Mouse (Mus musculus) erythroid progenitor cell, adult 5-6 weeks (primary cell): ENCODE measurements at regions not wholly inside any gene's neighbourhood (a gene's known extent, or its start where the extent isn't known, plus 50 kb on each side); places are given as distances from the start of the nearest gene placed in this dataset.
"Not testable (repeated sequence)": the region's sequence is repeated elsewhere in the genome, so short reads cannot be mapped to it uniquely, and the experiment has no call there.

Experiments used
- ATAC-seq: replicated peaks from 2 replicates; pipeline ENCODE4 v1.8.0; 2016; ENCODE audit warnings: moderate number of reproducible peaks, mild to moderate bottlenecking, moderate TSS enrichment, inconsistent platforms; ENCODE audit not compliant: poor library complexity, low FRiP score, severe bottlenecking

DNA sequence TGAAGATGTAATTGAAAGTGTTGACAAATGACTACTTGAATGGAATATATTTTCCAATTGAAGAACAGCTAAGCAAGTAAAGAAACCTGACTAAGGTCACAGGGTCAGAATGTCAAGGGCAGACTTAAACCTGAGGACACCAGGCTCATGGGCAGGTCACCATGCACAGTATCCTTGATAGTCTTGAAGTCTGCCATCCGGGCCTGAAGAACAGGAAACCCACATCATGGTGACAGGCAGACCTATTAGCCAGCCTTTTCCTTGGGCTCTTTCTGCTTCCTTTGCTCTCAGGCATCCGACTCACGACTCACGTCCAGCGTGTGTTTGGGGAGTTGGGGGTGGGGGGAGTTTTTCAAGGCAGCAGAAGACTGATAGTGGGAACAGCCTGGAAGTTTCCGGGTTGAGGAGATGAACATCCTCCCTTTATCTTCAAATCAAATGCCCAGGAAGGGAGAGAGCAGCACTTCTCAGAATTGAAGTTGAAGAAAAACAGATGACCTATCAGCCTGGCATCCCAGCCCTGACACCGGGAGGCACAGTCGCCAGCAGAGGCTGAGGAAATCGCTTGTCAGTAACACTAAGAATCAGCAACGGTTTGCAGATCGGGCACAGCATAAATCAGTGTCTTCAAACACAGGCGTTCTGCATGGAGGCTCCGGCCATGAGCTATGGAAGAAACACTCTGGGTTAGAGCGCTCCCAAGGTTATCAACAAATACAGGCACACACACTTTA, 163.5 kb downstream of the Opa1 start:
- no peak for ATAC-seq

- no peak for ATAC-seq
Measured at GRCm38 (mm10) chr16:29745486-29745885, 166.4 kb downstream of the Opa1 start.

- no peak for ATAC-seq
Measured at GRCm38 (mm10) chr16:29746245-29746644, 167.1 kb downstream of the Opa1 start.

DNA sequence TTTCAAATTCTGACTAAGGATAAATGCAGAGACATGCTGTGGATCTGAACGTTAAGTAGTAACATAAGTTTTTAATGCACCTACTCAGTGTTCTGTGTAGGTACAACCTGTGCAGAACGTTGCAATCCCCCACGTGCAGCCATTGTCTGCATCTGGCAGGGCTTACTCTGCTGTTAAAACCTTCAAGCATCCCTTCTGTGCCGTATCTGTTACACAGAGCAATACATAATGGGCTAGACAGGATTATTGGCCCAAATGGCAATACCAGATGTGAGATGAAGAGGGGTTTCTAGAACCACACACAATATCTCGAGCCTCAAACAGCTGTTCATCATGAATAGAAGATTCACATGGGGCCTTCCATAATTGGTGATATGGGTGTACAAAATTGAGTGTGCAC, 170.0 kb downstream of the Opa1 start:
- no peak for ATAC-seq

- no peak for ATAC-seq
Measured at GRCm38 (mm10) chr16:29754579-29755199, 175.6 kb downstream of the Opa1 start.

GRCm38 (mm10) chr16:29758246-29758645, 179.1 kb downstream of the Opa1 start:
- ATAC-seq = no peak

GRCm38 (mm10) chr16:29759416-29759815, 180.3 kb downstream of the Opa1 start:
- ATAC-seq = no peak

DNA sequence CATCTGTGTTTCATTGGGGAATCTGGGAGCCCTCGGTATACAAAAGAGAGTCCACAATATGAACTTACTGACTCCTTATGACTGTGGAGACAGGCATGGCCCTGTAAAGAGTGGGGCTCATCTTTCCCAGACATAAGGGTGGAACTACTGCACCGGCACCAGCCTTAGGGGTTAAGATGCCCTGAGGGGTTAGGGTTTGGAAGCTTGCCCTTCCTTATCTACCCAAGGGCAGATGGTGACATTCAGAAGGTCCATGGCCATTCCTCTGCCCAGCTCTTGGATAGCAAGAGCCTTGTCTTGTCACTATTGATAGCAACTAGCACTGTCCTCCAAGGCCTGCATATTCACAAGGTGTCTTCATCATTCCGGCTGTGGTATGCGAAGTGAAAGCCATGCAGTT, 181.5 kb downstream of the Opa1 start:
- ATAC-seq = no peak

DNA sequence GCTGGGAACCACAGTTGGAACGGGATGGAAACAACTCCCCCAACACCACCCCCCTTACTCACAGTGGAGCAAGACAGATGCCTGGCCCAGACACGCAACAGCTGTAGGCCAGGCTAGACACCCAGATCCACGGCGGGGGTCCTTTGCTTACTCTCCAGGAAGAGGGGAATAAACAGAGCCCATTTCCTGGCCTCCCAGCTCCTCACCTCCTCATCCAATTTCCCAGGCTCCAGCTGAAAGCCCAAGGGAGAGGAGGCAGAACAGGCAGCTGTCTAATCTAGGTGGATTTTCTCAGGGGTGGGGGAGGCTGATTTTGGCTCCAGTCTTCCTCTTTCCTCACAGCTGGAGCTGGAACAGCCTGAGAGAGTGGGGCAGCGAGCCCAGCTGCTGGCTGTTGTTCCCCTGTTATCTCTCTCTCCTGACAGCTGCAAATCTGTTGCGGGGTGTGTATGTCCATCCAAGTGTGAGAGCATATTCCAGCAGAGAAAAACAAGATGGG, 182.7 kb downstream of the Opa1 start:
- ATAC-seq = no peak

DNA sequence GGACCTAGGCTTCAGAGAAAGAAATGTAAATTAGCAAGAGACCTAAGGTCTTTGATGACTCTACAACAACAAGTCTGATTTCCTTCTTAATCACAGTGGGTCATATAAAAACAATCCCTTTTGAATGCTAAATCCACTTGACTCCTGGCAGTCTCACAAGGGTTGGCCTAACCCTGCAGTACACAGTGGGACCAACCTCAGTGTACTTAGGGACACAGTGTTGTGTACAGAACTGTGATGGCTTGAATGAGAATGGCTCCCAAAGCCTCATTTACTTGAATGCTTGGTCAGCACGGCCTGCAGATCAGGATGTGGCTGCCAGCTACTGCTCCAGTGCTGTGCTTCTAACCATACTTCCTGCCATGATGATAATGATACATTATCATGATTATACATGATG, 185.2 kb downstream of the Opa1 start:
- ATAC-seq = no peak

DNA sequence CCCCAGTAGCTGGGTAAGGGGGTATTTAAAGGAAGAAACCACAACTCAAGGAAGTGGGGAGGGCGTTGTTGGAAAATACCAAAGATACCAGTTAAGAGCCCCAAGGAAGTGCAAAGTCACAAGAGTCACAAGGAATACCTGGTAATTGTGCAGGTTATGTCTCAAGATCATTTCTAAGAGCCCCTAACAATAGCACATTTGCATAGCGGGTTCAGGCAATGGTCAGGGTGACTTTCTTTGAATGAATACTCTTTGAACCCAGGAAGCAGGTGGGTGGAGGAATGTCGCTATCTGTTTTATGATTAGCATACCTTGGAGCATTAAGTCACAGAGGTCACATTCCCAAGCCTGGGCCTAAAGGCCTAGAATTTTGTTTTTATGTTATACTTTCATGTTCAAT, 186.7 kb downstream of the Opa1 start:
- not testable (repeated sequence) for ATAC-seq

DNA sequence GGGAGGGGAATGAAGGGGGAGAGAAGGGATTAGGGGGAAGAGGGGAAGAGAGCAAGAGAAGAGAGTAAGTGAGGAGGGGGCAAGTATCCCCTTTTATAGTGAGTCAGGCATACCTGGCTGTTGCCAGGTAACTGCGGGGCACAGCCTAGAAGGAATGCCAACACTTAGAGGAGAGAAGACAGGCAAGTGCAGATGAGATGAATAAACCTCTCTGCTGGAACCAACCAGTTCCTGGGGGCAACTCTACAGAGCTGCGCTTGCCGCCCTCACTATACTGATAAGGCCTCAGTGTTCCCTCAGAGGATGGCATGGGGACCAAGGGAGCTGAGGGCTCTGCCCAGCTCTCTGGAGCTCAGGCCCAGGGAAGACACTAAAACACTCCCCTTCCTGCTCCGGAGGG, 192.2 kb downstream of the Opa1 start:
- ATAC-seq = no peak

DNA sequence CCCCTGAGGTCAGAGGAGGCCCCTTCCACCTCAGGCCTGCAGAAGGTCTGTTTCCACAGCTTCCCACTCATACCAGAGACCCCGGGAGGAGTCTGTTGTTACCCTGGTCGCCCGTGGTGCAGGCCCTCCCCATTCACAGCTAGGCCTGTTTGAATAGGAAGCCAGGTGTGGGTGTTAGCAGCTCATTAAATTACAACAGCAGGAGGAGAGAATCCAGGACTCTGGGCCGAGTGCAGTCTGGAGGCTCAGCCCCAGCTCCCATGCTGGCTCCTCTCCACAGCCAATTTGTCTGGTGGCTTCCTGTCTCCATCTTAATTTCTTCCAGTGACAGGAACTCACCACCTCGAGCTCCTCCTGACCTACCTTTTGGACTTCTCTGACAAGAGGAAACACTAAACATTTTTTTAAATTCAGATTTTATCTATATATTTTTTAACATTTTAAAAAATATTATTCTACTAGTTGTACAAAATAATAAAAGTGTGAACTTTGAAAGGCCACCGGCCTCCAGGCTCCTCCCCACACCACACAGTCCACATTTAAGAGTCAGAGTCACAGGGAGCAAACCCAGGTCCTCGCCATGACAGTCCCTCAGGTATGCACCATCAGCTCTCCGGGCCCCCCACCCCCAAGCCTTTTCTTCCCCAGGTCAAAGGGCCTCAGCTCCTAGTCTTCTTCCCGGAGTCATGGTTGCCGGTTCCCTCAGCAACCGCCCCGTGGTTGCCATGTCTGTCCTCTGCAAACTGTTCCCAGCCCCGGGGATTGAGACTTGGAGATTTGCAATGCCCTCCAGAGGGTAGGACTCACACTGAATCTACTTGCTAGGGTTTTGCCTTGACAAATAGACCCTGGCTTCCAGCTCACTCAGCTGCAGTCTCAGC, 192.8 kb downstream of the Opa1 start:
- ATAC-seq = no peak

DNA sequence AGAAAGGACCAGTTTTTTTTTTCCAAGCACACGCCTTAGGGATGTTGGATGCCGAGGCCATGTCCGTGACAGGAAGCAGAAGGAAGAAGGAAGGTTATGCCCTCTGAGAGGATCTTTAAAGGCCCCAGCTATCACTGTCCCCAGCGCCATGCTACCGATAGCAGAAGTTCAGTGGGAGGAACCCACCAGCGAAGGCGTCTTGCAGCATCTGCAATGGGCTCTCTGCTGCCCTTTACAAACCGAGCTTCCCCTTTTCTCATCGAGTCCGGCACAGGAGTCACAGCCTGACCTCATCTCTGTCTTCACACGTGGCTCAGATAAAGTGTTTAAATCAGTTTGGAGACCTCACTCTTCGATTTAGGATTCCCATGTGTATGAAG, 193.5 kb downstream of the Opa1 start:
- no peak for ATAC-seq

DNA sequence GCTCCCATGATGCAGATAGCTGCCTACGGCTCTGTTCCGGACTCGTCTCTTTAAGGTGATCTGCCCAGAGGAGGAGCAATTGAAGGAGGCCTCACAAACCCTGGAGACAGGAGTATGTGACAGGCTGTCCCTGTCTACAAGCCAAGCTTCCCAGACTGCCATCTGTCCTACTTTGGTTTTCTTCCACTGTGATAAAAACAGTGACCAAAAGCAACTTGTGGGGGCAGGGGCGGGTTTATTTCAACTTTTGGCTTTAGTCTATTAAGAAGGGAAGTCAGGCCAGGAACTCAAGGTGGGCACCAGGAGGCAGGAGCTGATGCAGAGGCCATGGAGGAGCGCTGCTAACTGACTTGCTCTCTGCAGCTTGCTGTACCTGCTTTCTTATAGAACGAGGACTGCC, 193.9 kb downstream of the Opa1 start:
- ATAC-seq = no peak

DNA sequence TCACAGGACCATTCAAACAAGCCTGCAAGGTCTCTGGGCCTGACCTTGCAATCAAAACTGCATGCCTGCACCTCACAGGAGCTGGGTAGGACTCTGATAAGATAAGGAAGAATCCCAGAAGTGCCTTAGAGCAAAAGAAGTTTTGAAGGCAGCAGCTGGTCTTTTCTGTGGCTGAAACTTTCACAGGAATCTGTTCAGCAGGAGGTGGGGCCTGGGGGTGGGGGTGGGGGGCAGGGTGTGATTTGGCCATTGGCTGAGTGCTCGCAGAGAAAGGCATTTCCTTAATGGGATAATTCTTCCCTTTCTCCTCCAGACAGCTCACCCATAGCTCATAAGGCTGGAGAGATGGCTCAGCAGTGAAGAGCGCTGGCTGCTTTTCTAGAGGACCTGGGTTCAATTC, 195.8 kb downstream of the Opa1 start:
- no peak for ATAC-seq

GRCm38 (mm10) chr16:29775879-29776278, 196.7 kb downstream of the Opa1 start:
- ATAC-seq = no peak

- no peak for ATAC-seq
Measured at GRCm38 (mm10) chr16:29782441-29782840, 203.3 kb downstream of the Opa1 start.

- no peak for ATAC-seq
Measured at GRCm38 (mm10) chr16:29785114-29785513, 206.0 kb downstream of the Opa1 start.

- ATAC-seq = no peak
Measured at GRCm38 (mm10) chr16:29786540-29786939, 207.4 kb downstream of the Opa1 start.
